Mouse (Mus musculus): Measurements from ENCODE around the gene Tenm3. TPM values are rescaled to one million over a fixed set of nuclear protein-coding genes. Genes with fewer than 3 reads are reported as not detected.

Gene Tenm3
- 0.50 and 3.2 TPM in 2 replicates for polyA plus RNA-seq (2012; rRNA removed; ENCODE audit: low replicate concordance)

GRCm38 (mm10) chr8:48843931-48844285 lies at the start of gene Tenm3:
Gene Tenm3, minus strand, starts transcription at chr8:48843951.

Data from duodenum, adult 2 months (tissue).